Mouse (Mus musculus): ENCODE measurements around the gene Muc20. TPM values are rescaled to one million over a fixed set of nuclear protein-coding genes. Genes with fewer than 3 reads are reported as not detected.

Muc20 gene
- polyA plus RNA-seq, 1 experiment from 2014 or later, result not detected

Other genes with a start within 250 kb of the Muc20 start
- 220 and 245 TPM in 2 replicates for gene Tfrc, start 188.5 kb downstream of the Muc20 start, polyA plus RNA-seq (2014; fragmentation: Nextera tagmentation; extraction: Ambion mirVana)
- 10.8 and 11.6 TPM in 2 replicates for gene Tnk2, start 153.6 kb downstream of the Muc20 start, polyA plus RNA-seq (2014; fragmentation: Nextera tagmentation; extraction: Ambion mirVana)
- 0.41 and 0.66 TPM in 2 replicates for gene Muc4, start 61.5 kb downstream of the Muc20 start, polyA plus RNA-seq (2014; fragmentation: Nextera tagmentation; extraction: Ambion mirVana)
- gene Smbd1, start 13.0 kb upstream of the Muc20 start, polyA plus RNA-seq (2014; fragmentation: Nextera tagmentation; extraction: Ambion mirVana), result not detected in 2 replicates
- gene Fyttd1, start 80.1 kb upstream of the Muc20 start, polyA plus RNA-seq (2014; fragmentation: Nextera tagmentation; extraction: Ambion mirVana), result 79.9 and 92.7 TPM in 2 replicates
- gene Rubcn, start 80.3 kb upstream of the Muc20 start, polyA plus RNA-seq (2014; fragmentation: Nextera tagmentation; extraction: Ambion mirVana), result 10.6 and 11.0 TPM in 2 replicates
- gene Lrch3, start 116.7 kb upstream of the Muc20 start, polyA plus RNA-seq (2014; fragmentation: Nextera tagmentation; extraction: Ambion mirVana), result 15.9 and 16.3 TPM in 2 replicates